Mouse (Mus musculus): Measurements from ENCODE around the gene Rab44.

DNA sequence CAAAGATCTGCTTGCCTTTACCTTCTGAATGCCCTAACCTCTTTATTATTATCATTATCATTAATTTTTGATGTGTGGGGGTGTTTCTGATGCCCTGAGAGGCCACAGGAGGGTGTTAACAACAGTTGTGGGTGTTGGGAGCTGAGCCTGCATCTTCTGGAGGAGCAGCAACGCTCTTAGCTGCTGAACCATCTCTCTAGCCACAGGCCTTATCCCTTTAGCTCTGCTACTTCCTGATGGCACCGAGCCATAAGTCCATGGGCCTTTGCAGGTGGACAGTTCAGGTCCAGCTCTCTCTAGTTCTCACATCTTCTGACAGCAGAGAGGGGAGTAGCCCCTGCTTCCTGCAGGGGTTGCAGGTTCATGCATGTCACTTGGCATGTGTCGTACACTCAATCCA is 27.6 kb downstream of the Rab44 start:
- TF ChIP-seq CTCF (IDR thresholded peaks at IDR 0.05; ENCODE audit: low read depth, low read length) = no peak
- TF ChIP-seq GATA1 (IDR thresholded peaks at IDR 0.05; ENCODE audit: borderline replicate concordance, low read length) = no peak
- TF ChIP-seq GATA2 (IDR thresholded peaks at IDR 0.05; ENCODE audit: borderline replicate concordance, low read depth, low read length) = no peak
- TF ChIP-seq TAL1 (conservative IDR thresholded peaks at IDR 0.05; ENCODE audit: low read depth, low read length) = no peak

Data from G1E (cell line).